ENCODE assay signal across 10 mouse cellular contexts in genomic region chr1:174172605-174173004, GRCm38 (mm10). TPM values are rescaled to one million over a fixed set of nuclear protein-coding genes. Genes with fewer than 3 reads are reported as not detected.
DNase-seq lines count a peak whose midpoint lies in the region; ATAC-seq and TF ChIP-seq lines count a peak whose summit lies in the region.
"Had no signal": no experiment of that assay in that cellular context is flagged by ENCODE, and none has a peak within 500 bp of the region (broad histone marks: within the 10 kb centered on the region; RNA-seq: fewer than 3 reads in every experiment).

Gene Spta1, plus strand, starts transcription at chr1:174172776.

- H3K27me3 ChIP-seq in liver, embryonic 13.5 days, result no peaks in the 10 kb centered on the region

- H3K4me1 ChIP-seq in liver, embryonic 13.5 days (replicated peaks), result peaks cover 50% of the 10 kb centered on the region
- no peaks in the 10 kb centered on the region for H3K4me1 ChIP-seq in lung, adult 2 months (ENCODE audit: control insufficient read depth, insufficient read depth, low read length)
- H3K4me1 ChIP-seq: limb, embryonic 10.5 days had no signal

- 7% methylated on average over 3 of the region's 3 CpGs for WGBS in liver, embryonic 13.5 days (ENCODE audit: insufficient replicate concordance)
- WGBS in lung, adult 2 months, result 35% methylated on average over 3 of the region's 3 CpGs

- no peaks in the 10 kb centered on the region for H3K9me3 ChIP-seq in liver, embryonic 13.5 days (replicated peaks)
- H3K9me3 ChIP-seq: limb, embryonic 10.5 days had no signal

- TF ChIP-seq CTCF in lung, adult 2 months (IDR thresholded peaks at IDR 0.05; ENCODE audit: insufficient read depth, low read length), result no peak

- H3K27ac ChIP-seq in liver, embryonic 13.5 days, result peak within 1 kb of the TSS; percentile 99
- H3K27ac ChIP-seq: limb, embryonic 10.5 days had no signal

- H3K4me2 ChIP-seq in liver, embryonic 13.5 days, result peak within 1 kb of the TSS; percentile 79

- DNase-seq in ES-CJ7 (ENCODE audit: low read depth, low spot score) (peak; percentile 77), R1 (ENCODE audit: low read depth, low spot score) (peak; percentile 90)
- peak; percentile 58 to 60 for DNase-seq in heart, adult 18-20 months
- peak; percentile 72 for DNase-seq in liver, embryonic 13.5 days
- DNase-seq in cerebellum, postnatal 14 days, result no peak
- DNase-seq in layer of hippocampus, adult 11-12 months (ENCODE audit: low spot score), result no peak
- DNase-seq in right cerebral cortex, postnatal 14 days, result no peak
- no peak for DNase-seq in lung, adult 2 months
- DNase-seq: thymus, postnatal 14 days had no signal

- peak within 1 kb of the TSS; percentile 68 for H3K4me3 ChIP-seq in liver, embryonic 13.5 days (replicated peaks)
- no peak within 1 kb of the TSS for H3K4me3 ChIP-seq in lung, adult 2 months (replicated peaks; ENCODE audit: extremely low read depth, low read depth, low read length)
- H3K4me3 ChIP-seq: limb, embryonic 10.5 days had no signal

- peak within 1 kb of the TSS; percentile 79 for H3K9ac ChIP-seq in liver, embryonic 13.5 days

- peak; percentile 77 for ATAC-seq in liver, embryonic 13.5 days (ENCODE audit: low read depth)

- H3K36me3 ChIP-seq in liver, embryonic 13.5 days, result peaks cover 28% of the 10 kb centered on the region
- H3K36me3 ChIP-seq: limb, embryonic 10.5 days had no signal

- TF ChIP-seq POLR2A in lung, adult 2 months (IDR thresholded peaks at IDR 0.05; ENCODE audit: borderline replicate concordance, extremely low read depth, low read depth, low read length), result no peak

RNA-seq across cellular contexts. Expression of gene Spta1, which starts in this region (rescaled TPM):
- 1 to 10 TPM; 6.9 to 8.2 TPM for total RNA-seq in heart, adult 18-20 months (2021)
- polyA plus RNA-seq in liver, embryonic 13.5 days (2015; fragmentation: Nextera tagmentation; extraction: Ambion mirVana), result 25.7 and 33.7 TPM in 2 replicates
- polyA plus RNA-seq in lung, adult 2 months (2012; rRNA removed), result 0.07 and 0.09 TPM in 2 replicates

Comparison
In these comparisons a context has a peak if more than half of its experiments do, and no peak if none do; other contexts are left out.
1. RNA of gene Spta1 (polyA plus RNA-seq): 25.7 to 33.7 TPM in liver, embryonic 13.5 days; 0.07 to 0.09 TPM in lung, adult 2 months; every median in the first group is over 10 times any median in the second.
2. DNase-seq: peak in ES-CJ7 (single experiment), R1 (single experiment), heart, adult 18-20 months (2 of 2) and liver, embryonic 13.5 days (single experiment); none in cerebellum, postnatal 14 days (0 of 2), layer of hippocampus, adult 11-12 months (single experiment), right cerebral cortex, postnatal 14 days (single experiment) and lung, adult 2 months (single experiment).